Mouse (Mus musculus) ES-E14 (cell line): ENCODE results near the gene Ift172.

Source experiments
- CHD2 ChIP-seq: IDR thresholded peaks from 2 replicates; pipeline ENCODE4 v1.6.1; 2014; ENCODE audit warnings: mild to moderate bottlenecking, low read depth, low read length, inconsistent platforms
- ZC3H11A ChIP-seq: IDR thresholded peaks from 2 replicates; pipeline ENCODE4 v1.6.1; 2012; ENCODE audit warnings: low read depth, mild to moderate bottlenecking, inconsistent platforms, low read length, borderline replicate concordance
- ZNF384 ChIP-seq: IDR thresholded peaks from 2 replicates; pipeline ENCODE4 v1.6.1; 2012; ENCODE audit warnings: low read depth, low read length, inconsistent platforms

- no peak for TF ChIP-seq CHD2
- TF ChIP-seq ZC3H11A, result no peak
- no peak for TF ChIP-seq ZNF384
Measured at GRCm38 (mm10) chr5:31257616-31258015, 33.3 kb downstream of the Ift172 start.
